Mouse (Mus musculus): ENCODE measurements around the gene Poc1a.

The Poc1a gene

DNA sequence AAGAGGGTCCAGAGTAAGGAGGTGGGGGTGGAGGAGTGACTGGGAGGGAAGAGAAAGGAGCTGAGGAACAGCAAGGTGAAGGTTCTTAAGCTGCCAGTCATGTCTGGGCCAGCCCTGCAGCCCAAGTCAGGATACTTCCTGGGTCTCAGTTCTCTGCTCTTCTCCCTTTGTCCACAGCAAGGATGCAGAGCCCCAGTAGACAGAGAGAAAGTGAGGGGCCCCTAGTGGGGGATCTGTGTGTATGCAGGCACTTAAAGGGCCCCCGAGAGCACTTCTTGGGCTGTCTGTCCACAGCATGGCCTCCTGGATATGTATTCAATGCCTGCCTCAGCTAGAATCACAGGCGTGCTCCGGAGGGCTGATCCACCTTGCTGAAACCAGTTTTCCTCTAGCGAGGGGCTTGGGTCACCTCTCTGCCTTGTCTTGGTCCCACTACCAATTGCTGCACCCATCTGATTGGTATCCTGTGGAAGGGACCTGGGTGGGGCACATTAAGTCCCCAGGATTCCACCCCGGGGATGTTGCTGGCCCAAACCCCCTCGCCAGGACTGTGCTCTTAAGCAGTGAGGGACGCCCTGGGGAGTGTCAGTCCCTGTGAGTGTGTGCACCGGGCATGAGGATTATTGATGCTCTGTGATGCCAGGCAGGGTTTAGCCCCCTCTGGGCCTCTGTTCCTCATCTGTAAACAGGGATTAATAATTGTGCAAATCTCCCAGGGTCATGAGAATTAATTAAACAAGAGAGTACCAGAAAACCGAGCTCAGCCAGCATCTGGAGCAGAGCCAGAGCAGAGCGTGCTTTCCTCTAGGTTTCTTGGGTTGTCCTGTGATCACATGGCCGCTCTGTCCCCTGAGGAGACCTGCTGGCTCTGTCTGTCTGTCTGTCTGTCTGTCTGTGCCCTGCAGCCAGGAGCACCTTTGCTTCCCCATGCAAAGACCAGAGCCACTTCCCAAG, 114.1 kb downstream of the Poc1a start:
- no peak for DNase-seq (ENCODE audit: extremely low spot score, low spot score)

- DNase-seq (ENCODE audit: extremely low spot score, low spot score): no peak
Measured at GRCm38 (mm10) chr9:106397733-106398132, 116.9 kb downstream of the Poc1a start.

GRCm38 (mm10) chr9:106398667-106399311, 117.9 kb downstream of the Poc1a start:
- DNase-seq (ENCODE audit: extremely low spot score, low spot score): no peak

DNA sequence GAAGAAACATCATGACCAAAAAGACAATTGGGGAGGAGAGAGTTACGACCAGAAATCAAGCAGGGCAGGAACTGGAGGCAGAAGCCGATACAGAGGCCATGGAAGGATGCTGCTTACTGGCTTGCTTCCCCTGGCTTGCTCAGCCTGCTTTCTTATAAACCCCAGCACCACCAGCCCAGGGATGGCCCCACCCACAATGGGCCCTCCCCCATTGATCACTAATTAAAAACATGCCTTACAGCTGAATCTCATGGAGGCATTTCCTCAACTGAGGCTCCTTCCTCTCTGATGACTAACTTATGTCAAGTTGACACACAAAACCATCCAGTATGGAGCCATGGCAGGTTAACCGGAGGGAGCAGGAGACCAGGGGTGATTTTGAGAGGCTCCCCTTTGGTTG, 118.9 kb downstream of the Poc1a start:
- no peak for DNase-seq (ENCODE audit: extremely low spot score, low spot score)
